Mouse (Mus musculus) layer of hippocampus, adult 2 months (tissue): ENCODE data around the gene Tnfaip1. TPM values are rescaled to one million over a fixed set of nuclear protein-coding genes. Genes with fewer than 3 reads are reported as not detected.

Experiments used
- DNase-seq, 2 experiments: peaks; one replicate each; pipeline ENCODE4 v3.0.0; 2022; ENCODE audit warnings: low spot score in 2 of 2
- H3K27ac ChIP-seq: fragments of 200-600 bp; 2 replicates; pipeline ENCODE4 v1.8.1; 2022
- H3K4me3 ChIP-seq: fragments of 200-600 bp; 2 replicates; pipeline ENCODE4 v1.8.1; 2022; ENCODE audit warnings: mild to moderate bottlenecking
- CTCF ChIP-seq: fragments of 200-600 bp; conservative IDR thresholded peaks from 2 replicates; pipeline ENCODE4 v1.8.1; 2022; ENCODE audit warnings: antibody characterized with exemption, mild to moderate bottlenecking, moderate library complexity
- total RNA-seq, 2 experiments: library from RNA; stranded (reverse); gene quantifications; 2 replicates each; pipeline ENCODE4 v1.2.3; 2021

Tnfaip1 gene
- total RNA-seq, 2 experiments from 2014 or later: 29.9 to 31.3 TPM

- DNase-seq: no peak
- no peak for TF ChIP-seq CTCF
- no peak overlapping the region for H3K27ac ChIP-seq
- no peak overlapping the region for H3K4me3 ChIP-seq
Measured at GRCm38 (mm10) chr11:78475289-78475688, 60.8 kb downstream of the Tnfaip1 start.

Other genes with a start within 250 kb of the Tnfaip1 start
- gene BC030499, start 245.5 kb downstream of the Tnfaip1 start, total RNA-seq: 10 to 100 TPM in 1 of 2 experiments, 1 to 10 TPM in 1; 5.6 to 12.2 TPM
- gene Spag5, start 234.8 kb downstream of the Tnfaip1 start, total RNA-seq: 1 to 10 TPM; 8.3 to 8.5 TPM
- 100 to 1,000 TPM; 853 to 900 TPM for gene Aldoc, start 213.4 kb downstream of the Tnfaip1 start, total RNA-seq
- 10 to 100 TPM; 58.2 to 59.9 TPM for gene Pigs, start 207.9 kb downstream of the Tnfaip1 start, total RNA-seq
- 10 to 100 TPM; 27.8 to 33.9 TPM for gene Unc119, start 192.8 kb downstream of the Tnfaip1 start, total RNA-seq
- not detected for gene Foxn1, start 149.8 kb downstream of the Tnfaip1 start, total RNA-seq
- gene Slc13a2, start 114.1 kb downstream of the Tnfaip1 start, total RNA-seq: not detected
- 10 to 100 TPM; 11.7 to 12.3 TPM for gene Slc46a1, start 70.6 kb downstream of the Tnfaip1 start, total RNA-seq
- 10 to 100 TPM; 39.2 to 45.4 TPM for gene Sarm1, start 38.6 kb downstream of the Tnfaip1 start, total RNA-seq
- 10 to 100 TPM; 59.6 to 69.2 TPM for gene Vtn, start 37.2 kb downstream of the Tnfaip1 start, total RNA-seq
- gene Sebox, start 32.9 kb downstream of the Tnfaip1 start, total RNA-seq: 1 to 10 TPM; 4.5 to 4.7 TPM
- 10 to 100 TPM; 44.2 to 45.7 TPM for gene Tmem199, start 24.2 kb downstream of the Tnfaip1 start, total RNA-seq
- gene Poldip2, start 24.1 kb downstream of the Tnfaip1 start, total RNA-seq: 100 to 1,000 TPM; 121 to 122 TPM
- gene Ift20, start within 50 bp of the Tnfaip1 start, total RNA-seq: 10 to 100 TPM; 77.7 to 80.2 TPM
- 10 to 100 TPM; 10.6 to 12.2 TPM for gene Tmem97, start 14.4 kb upstream of the Tnfaip1 start, total RNA-seq
- 10 to 100 TPM; 39.3 to 43.0 TPM for gene Nlk, start 161.0 kb upstream of the Tnfaip1 start, total RNA-seq
- 10 to 100 TPM; 20.0 to 20.7 TPM for gene Ccnq, start 215.4 kb upstream of the Tnfaip1 start, total RNA-seq